Mouse (Mus musculus): ENCODE data around the gene Gfpt2. TPM values are rescaled to one million over a fixed set of nuclear protein-coding genes. Genes with fewer than 3 reads are reported as not detected.

Gene Gfpt2
- 0.29 TPM for polyA plus RNA-seq (2014; fragmentation: Illumina TruSeq; extraction: RNeasy Lipid Tissue Mini Kit (QIAGEN cat#74804); ENCODE audit: low read depth, low replicate concordance)

DNA sequence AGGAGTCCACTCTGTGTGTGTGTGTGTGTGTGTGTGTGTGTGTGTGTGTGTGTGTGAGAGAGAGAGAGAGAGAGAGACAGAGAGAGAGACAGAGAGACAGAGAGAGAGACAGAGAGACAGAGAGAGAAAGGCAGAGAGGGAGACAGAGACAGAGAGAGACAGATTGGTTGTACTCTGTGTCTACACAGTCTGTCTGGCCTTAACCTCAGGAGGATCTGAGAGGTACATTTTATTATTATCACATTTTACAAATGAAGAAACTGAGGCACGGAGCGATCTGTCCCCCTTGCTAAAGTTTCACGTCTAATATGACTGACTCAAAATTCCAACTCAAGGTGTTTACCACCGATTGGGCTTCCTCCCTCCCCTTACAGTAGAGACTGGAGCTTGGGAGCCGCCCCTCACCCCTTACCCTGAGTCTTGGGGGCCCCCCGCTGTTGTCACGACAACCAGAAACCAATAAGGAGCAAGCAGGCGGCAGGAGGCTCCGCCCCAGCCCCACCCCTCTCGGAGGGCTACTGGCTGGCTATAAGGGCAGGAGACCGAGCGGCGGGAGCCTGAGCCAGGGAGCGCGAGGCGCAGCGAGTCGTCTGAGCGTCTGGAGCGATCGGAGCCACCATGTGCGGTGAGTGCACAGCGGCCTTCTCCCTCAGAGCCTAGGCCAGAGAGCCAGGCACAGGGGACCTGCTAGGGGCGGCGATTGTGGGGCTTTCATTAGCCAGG, at the start of gene Gfpt2:
Gfpt2 (plus strand) TSS at position 560 of the 723 bp plus-strand sequence.

DNA sequence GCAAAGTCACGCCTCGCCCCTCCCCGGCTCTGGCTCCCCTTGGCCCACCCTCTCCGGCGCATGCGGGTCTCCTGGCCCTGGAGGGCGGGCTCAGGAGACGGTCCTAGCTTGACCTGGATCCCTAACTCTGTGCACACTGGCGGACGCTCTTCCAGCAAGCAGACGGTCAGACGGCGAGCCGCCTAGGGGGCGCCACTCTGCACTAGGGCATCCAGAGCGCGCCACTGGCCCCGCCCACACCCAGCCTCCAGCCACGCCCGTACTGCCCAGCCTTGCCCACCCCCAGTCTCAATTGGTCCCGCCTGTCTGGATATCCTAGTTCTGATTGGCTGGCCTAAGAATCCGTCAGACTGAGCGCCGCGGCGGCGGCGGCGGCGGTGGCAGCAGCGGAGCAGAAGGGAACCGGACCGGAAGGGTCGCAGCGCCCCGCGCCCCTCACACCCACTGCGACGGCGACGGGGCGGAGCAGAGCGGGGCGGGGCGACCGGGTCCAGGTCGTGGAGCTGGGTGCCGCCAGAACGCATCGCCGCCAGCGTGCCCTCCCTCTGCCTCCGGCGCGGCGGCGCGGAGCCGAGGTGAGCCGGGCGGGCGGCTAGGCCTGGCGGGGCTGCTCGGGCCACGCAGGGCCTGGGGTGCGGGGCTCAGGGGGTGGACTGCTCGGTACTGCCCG, 52.6 kb downstream of the Gfpt2 start, which contains the start of gene Mapk9:
Mapk9 (plus strand) TSS at position 351 of the 670 bp plus-strand sequence.

Other genes starting within 250 kb of the Gfpt2 start
- not detected for gene Olfr1380, start 237.3 kb upstream of the Gfpt2 start, polyA plus RNA-seq (2014; fragmentation: Illumina TruSeq; extraction: RNeasy Lipid Tissue Mini Kit (QIAGEN cat#74804); ENCODE audit: low read depth, low replicate concordance)
- gene Flt4, start 184.9 kb upstream of the Gfpt2 start, polyA plus RNA-seq (2014; fragmentation: Illumina TruSeq; extraction: RNeasy Lipid Tissue Mini Kit (QIAGEN cat#74804); ENCODE audit: low read depth, low replicate concordance) = 1.8 TPM
- gene Scgb3a1, start 130.6 kb upstream of the Gfpt2 start, polyA plus RNA-seq (2014; fragmentation: Illumina TruSeq; extraction: RNeasy Lipid Tissue Mini Kit (QIAGEN cat#74804); ENCODE audit: low read depth, low replicate concordance) = not detected
- 51.0 TPM for gene Cnot6, start 81.5 kb upstream of the Gfpt2 start, polyA plus RNA-seq (2014; fragmentation: Illumina TruSeq; extraction: RNeasy Lipid Tissue Mini Kit (QIAGEN cat#74804); ENCODE audit: low read depth, low replicate concordance)
- 68.6 TPM for gene Mapk9, start 52.6 kb downstream of the Gfpt2 start, polyA plus RNA-seq (2014; fragmentation: Illumina TruSeq; extraction: RNeasy Lipid Tissue Mini Kit (QIAGEN cat#74804); ENCODE audit: low read depth, low replicate concordance)
- not detected for gene Rasgef1c, start 107.7 kb downstream of the Gfpt2 start, polyA plus RNA-seq (2014; fragmentation: Illumina TruSeq; extraction: RNeasy Lipid Tissue Mini Kit (QIAGEN cat#74804); ENCODE audit: low read depth, low replicate concordance)
- 172 TPM for gene Rnf130, start 231.2 kb downstream of the Gfpt2 start, polyA plus RNA-seq (2014; fragmentation: Illumina TruSeq; extraction: RNeasy Lipid Tissue Mini Kit (QIAGEN cat#74804); ENCODE audit: low read depth, low replicate concordance)

Data from liver, adult 10 weeks (tissue).